In the genomic region with DNA sequence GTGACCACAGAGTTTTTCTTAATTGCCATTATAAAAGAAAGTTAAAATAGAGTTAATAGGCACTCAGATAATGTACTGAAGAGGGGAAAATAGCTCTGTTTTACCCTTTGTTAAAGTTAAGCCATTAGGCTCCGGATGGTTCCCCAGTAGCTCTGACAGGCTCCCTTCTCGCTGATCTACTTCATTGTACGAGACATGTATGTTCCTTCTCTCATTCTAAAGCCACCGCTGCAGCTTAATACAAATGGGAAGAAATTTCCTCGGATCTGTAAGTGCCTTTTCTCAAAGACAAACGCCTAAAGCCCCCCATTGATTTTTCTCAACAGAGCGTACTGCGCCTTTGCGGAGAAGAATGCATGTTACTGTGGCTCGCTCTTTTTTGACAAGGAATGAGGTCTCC, we compare ENCODE assay signal across 21 mouse cellular contexts.
DNase-seq lines count a peak whose midpoint lies in the region; ATAC-seq and TF ChIP-seq lines count a peak whose summit lies in the region.
"Had no signal": no experiment of that assay in that cellular context is flagged by ENCODE, and none has a peak within 500 bp of the region (broad histone marks: within the 10 kb centered on the region; RNA-seq: fewer than 3 reads in every experiment).

No protein-coding gene starts in this region.

- no peak for TF ChIP-seq CTCF in cerebellum, adult 2 months (IDR thresholded peaks at IDR 0.05; ENCODE audit: borderline replicate concordance, insufficient read depth, low read depth, low read length)

- no peak for TF ChIP-seq POLR2A in cerebellum, adult 2 months (IDR thresholded peaks at IDR 0.05; ENCODE audit: borderline replicate concordance, insufficient read depth, low read length)

- no peaks in the 10 kb centered on the region for H3K9me3 ChIP-seq in neural tube, embryonic 13.5 days
- no peaks in the 10 kb centered on the region for H3K9me3 ChIP-seq in midbrain, embryonic 13.5 days
- H3K9me3 ChIP-seq: embryonic facial prominence, embryonic 10.5 days; intestine, embryonic 15.5 days had no signal

- H3K36me3 ChIP-seq in neural tube, embryonic 13.5 days = no peaks in the 10 kb centered on the region
- H3K36me3 ChIP-seq in midbrain, embryonic 13.5 days = no peaks in the 10 kb centered on the region
- H3K36me3 ChIP-seq: embryonic facial prominence, embryonic 10.5 days; intestine, embryonic 15.5 days had no signal

- 0 out of 2 replicates have a peak overlapping the region, but pooled peaks have one; percentile 15 for H3K4me2 ChIP-seq in neural tube, embryonic 13.5 days
- peak overlapping the region; percentile 23; the same call in 1 of the 2 replicates for H3K4me2 ChIP-seq in midbrain, embryonic 13.5 days (replicated peaks)
- H3K4me2 ChIP-seq: intestine, embryonic 15.5 days; liver, embryonic 11.5 days had no signal

- no peak for ATAC-seq in neural tube, embryonic 13.5 days (ENCODE audit: low read depth)
- no peak for ATAC-seq in midbrain, embryonic 13.5 days
- ATAC-seq: CD4-positive, CD25-positive, alpha-beta regulatory T cell, adult 4 months; intestine, embryonic 15.5 days; Patski had no signal

- no peak overlapping the region for H3K9ac ChIP-seq in neural tube, embryonic 13.5 days
- H3K9ac ChIP-seq in midbrain, embryonic 13.5 days (replicated peaks) = peak overlapping the region; percentile 19; the same call in 1 of the 2 replicates
- H3K9ac ChIP-seq: intestine, embryonic 15.5 days had no signal

- H3K4me1 ChIP-seq in neural tube, embryonic 13.5 days (replicated peaks) = peaks cover 10% of the 10 kb centered on the region; the same call in 1 of the 2 replicates
- peaks cover 10% of the 10 kb centered on the region for H3K4me1 ChIP-seq in midbrain, embryonic 13.5 days (replicated peaks)
- H3K4me1 ChIP-seq in cerebellum, adult 2 months (ENCODE audit: control insufficient read depth, insufficient read depth, low read length) = no peaks in the 10 kb centered on the region
- H3K4me1 ChIP-seq: embryonic facial prominence, embryonic 10.5 days; intestine, embryonic 15.5 days had no signal

- peak; percentile 18 for DNase-seq in embryo, embryonic 10.5 days (ENCODE audit: low spot score)
- DNase-seq in embryo, embryonic 9.5 days (ENCODE audit: extremely low spot score) = no peak
- no peak for DNase-seq in neural tube, embryonic 10.5 days (ENCODE audit: extremely low spot score, low spot score)
- no peak for DNase-seq in cerebellum, adult 2 months
- DNase-seq in heart, adult 8-10 months (ENCODE audit: low spot score) = no peak
- no peak for DNase-seq in layer of hippocampus, postnatal 10 days (ENCODE audit: low spot score in 2 of 2)
- DNase-seq: adrenal gland, postnatal 10 days; cerebellum, postnatal 14 days; gastrocnemius, postnatal 10 days; heart, postnatal 36 days; kidney, adult 9 months; kidney, postnatal 36 days; lung, adult 2 months; right cerebral cortex, adult 18-20 months had no signal

- H3K27ac ChIP-seq in neural tube, embryonic 13.5 days (replicated peaks) = no peak overlapping the region
- no peak overlapping the region for H3K27ac ChIP-seq in midbrain, embryonic 13.5 days
- H3K27ac ChIP-seq in cerebellum, adult 2 months (ENCODE audit: insufficient read depth, low read length) = no peak overlapping the region
- H3K27ac ChIP-seq: embryonic facial prominence, embryonic 10.5 days; intestine, embryonic 15.5 days had no signal

- WGBS in neural tube, embryonic 13.5 days = 34% methylated on average over 10 of the region's 10 CpGs
- 15% methylated on average over 10 of the region's 10 CpGs for WGBS in midbrain, embryonic 13.5 days
- 51% methylated on average over 10 of the region's 10 CpGs for WGBS in cerebellum, adult 2 months

- no peaks in the 10 kb centered on the region for H3K27me3 ChIP-seq in neural tube, embryonic 13.5 days
- H3K27me3 ChIP-seq in midbrain, embryonic 13.5 days = no peaks in the 10 kb centered on the region
- no peaks in the 10 kb centered on the region; the same call in 1 of the 2 replicates for H3K27me3 ChIP-seq in cerebellum, adult 2 months (ENCODE audit: control insufficient read depth, insufficient read depth, low read length)
- H3K27me3 ChIP-seq: intestine, embryonic 15.5 days had no signal

- H3K4me3 ChIP-seq in neural tube, embryonic 13.5 days = no peak overlapping the region
- H3K4me3 ChIP-seq in midbrain, embryonic 13.5 days (replicated peaks) = 0 out of 2 replicates have a peak overlapping the region, but pooled peaks have one; percentile 8
- no peak overlapping the region for H3K4me3 ChIP-seq in cerebellum, adult 2 months (replicated peaks; ENCODE audit: insufficient read depth, low read depth, low read length)
- H3K4me3 ChIP-seq: embryonic facial prominence, embryonic 10.5 days; intestine, embryonic 15.5 days had no signal
